Mouse (Mus musculus): ENCODE data around the gene Rhebl1. TPM values are rescaled to one million over a fixed set of nuclear protein-coding genes. Genes with fewer than 3 reads are reported as not detected.

The Rhebl1 gene
- total and polyA plus RNA-seq, 3 experiments: 10.1 to 16.6 TPM; not detected in 1

DNA sequence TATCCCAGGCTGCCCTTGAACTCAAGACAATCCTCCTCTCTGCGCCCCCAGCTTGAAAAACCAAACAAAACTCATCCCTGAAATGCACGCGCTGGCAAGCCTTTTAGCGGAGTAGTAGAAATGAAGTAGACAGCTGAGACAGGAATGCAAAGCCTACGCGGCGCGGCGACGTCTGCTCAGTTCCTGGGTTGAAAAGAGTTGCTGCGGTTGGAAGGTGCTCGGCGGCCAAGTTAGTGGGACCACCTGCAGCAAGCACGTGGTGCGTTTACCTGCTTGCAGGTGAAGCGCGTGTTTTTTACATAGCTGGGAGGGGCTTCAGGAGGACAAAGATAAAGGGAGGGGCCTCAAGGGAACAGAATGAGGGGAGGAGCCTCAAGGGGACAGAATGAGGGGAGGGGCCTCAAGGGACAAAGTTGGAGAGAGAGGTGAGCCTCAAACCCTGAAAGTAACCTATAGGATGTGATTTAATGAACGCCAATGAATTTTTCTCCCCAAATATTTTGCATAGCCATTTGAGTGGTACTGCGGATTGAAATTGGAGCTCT, 3.1 kb downstream of the Rhebl1 start:
- H3K4me3 ChIP-seq (ENCODE audit: control insufficient read depth in 1 of 2, insufficient read depth in 1 of 2, low read depth in 2 of 2, low read length in 2 of 2): no peak overlapping the region
- H3K4me1 ChIP-seq (ENCODE audit: control insufficient read depth in 1 of 2, insufficient read depth in 2 of 2, low read length in 2 of 2): peaks cover 0 to 7% of the 10 kb centered on the region in 2 experiments; a peak in 2 of 4 replicates
- H3K27me3 ChIP-seq (ENCODE audit: control insufficient read depth in 1 of 2, insufficient read depth in 2 of 2, low read length in 2 of 2): peaks cover 0 to 3% of the 10 kb centered on the region in 2 experiments; a peak in 1 of 4 replicates

GRCm38 (mm10) chr15:98887526-98887925, 6.8 kb downstream of the Rhebl1 start:
- no peak for DNase-seq (ENCODE audit: low read depth, low spot score)
- H3K27ac ChIP-seq (ENCODE audit: control insufficient read depth, low read depth, low read length): no peak overlapping the region
- no peak for TF ChIP-seq HCFC1 (IDR thresholded peaks at IDR 0.05; ENCODE audit: low read depth, low read length)
- TF ChIP-seq MAZ (IDR thresholded peaks at IDR 0.05; ENCODE audit: low read depth, low read length): no peak
- TF ChIP-seq NRF1 (IDR thresholded peaks at IDR 0.05; ENCODE audit: insufficient read depth, low read depth, low read length, poor library complexity, severe bottlenecking): no peak
- TF ChIP-seq USF1 (IDR thresholded peaks at IDR 0.05; ENCODE audit: low read depth, low read length): no peak
- no peak for TF ChIP-seq ZKSCAN1 (IDR thresholded peaks at IDR 0.05; ENCODE audit: low read depth, low read length)
- no peak for TF ChIP-seq MYC (IDR thresholded peaks at IDR 0.05; ENCODE audit: low read depth, low read length)
- no peak for TF ChIP-seq TBP (IDR thresholded peaks at IDR 0.05; ENCODE audit: low read depth, low read length)
- TF ChIP-seq GABPA (IDR thresholded peaks at IDR 0.05; ENCODE audit: low read depth, low read length): no peak
- TF ChIP-seq JUND (IDR thresholded peaks at IDR 0.05; ENCODE audit: low read depth, low read length): no peak
- TF ChIP-seq ZC3H11A (IDR thresholded peaks at IDR 0.05; ENCODE audit: low read depth, low read length): no peak
- TF ChIP-seq ZNF384 (IDR thresholded peaks at IDR 0.05; ENCODE audit: low read depth, low read length): no peak
- no peak for TF ChIP-seq MAX (IDR thresholded peaks at IDR 0.05; ENCODE audit: low read length)
- no peak for TF ChIP-seq E2F4 (IDR thresholded peaks at IDR 0.05; ENCODE audit: borderline replicate concordance, low read depth, low read length)
- TF ChIP-seq CTCF (IDR thresholded peaks at IDR 0.05 in 2 of 3, conservative IDR thresholded peaks at IDR 0.05 in 1 of 3; ENCODE audit: control insufficient read depth in 1 of 3, insufficient read depth in 1 of 3, low read depth in 2 of 3, low read length in 3 of 3, poor library complexity in 1 of 3, severe bottlenecking in 1 of 3): no peak
- TF ChIP-seq CHD1 (IDR thresholded peaks at IDR 0.05; ENCODE audit: low read depth, low read length): no peak
- no peak for TF ChIP-seq MYB (IDR thresholded peaks at IDR 0.05; ENCODE audit: low read depth, low read length)
- no peak for TF ChIP-seq POLR2AphosphoS2 (IDR thresholded peaks at IDR 0.05; ENCODE audit: low read length)
- TF ChIP-seq MEF2A (IDR thresholded peaks at IDR 0.05; ENCODE audit: extremely low read depth, insufficient replicate concordance, low read depth, low read length, poor library complexity, severe bottlenecking): no peak
- no peak for TF ChIP-seq UBTF (IDR thresholded peaks at IDR 0.05; ENCODE audit: borderline replicate concordance, insufficient read depth, low read depth, low read length)
- no peak for TF ChIP-seq ZMIZ1 (IDR thresholded peaks at IDR 0.05; ENCODE audit: low read depth, low read length)
- no peaks in the 10 kb centered on the region for H3K9me3 ChIP-seq (replicated peaks; ENCODE audit: insufficient read depth, low read length)
- no peak overlapping the region for H3K9ac ChIP-seq (ENCODE audit: control insufficient read depth, low read depth, low read length, poor library complexity, severe bottlenecking)
- peaks cover 0 to 7% of the 10 kb centered on the region in 2 experiments; a peak in 2 of 4 replicates for H3K4me1 ChIP-seq (ENCODE audit: control insufficient read depth in 1 of 2, insufficient read depth in 2 of 2, low read length in 2 of 2)
- H3K36me3 ChIP-seq (ENCODE audit: control insufficient read depth in 1 of 2, insufficient read depth in 2 of 2, low read length in 2 of 2): peaks cover 0 to 4% of the 10 kb centered on the region in 2 experiments; a peak in 2 of 4 replicates
- H3K27me3 ChIP-seq (ENCODE audit: control insufficient read depth in 1 of 2, insufficient read depth in 2 of 2, low read length in 2 of 2): peaks cover 0 to 3% of the 10 kb centered on the region in 2 experiments; a peak in 1 of 4 replicates
- H3K4me3 ChIP-seq (ENCODE audit: control insufficient read depth in 1 of 2, insufficient read depth in 1 of 2, low read depth in 2 of 2, low read length in 2 of 2): no peak overlapping the region
- no peaks in the 10 kb centered on the region for H3K79me2 ChIP-seq (ENCODE audit: control insufficient read depth, insufficient read depth, low read length, poor library complexity)

More for the DNA sequence above, 3.1 kb downstream of the Rhebl1 start:
- H3K9ac ChIP-seq (ENCODE audit: control insufficient read depth, low read depth, low read length, poor library complexity, severe bottlenecking): no peak overlapping the region
- no peak for DNase-seq (ENCODE audit: low read depth, low spot score)
- no peaks in the 10 kb centered on the region for H3K9me3 ChIP-seq (replicated peaks; ENCODE audit: insufficient read depth, low read length)
- TF ChIP-seq POLR2AphosphoS5 (IDR thresholded peaks at IDR 0.05; ENCODE audit: borderline replicate concordance, low read depth, low read length) (no peak), NELFE (IDR thresholded peaks at IDR 0.05; ENCODE audit: low read depth, low read length) (no peak), ZMIZ1 (IDR thresholded peaks at IDR 0.05; ENCODE audit: low read depth, low read length) (no peak), MAX (IDR thresholded peaks at IDR 0.05; ENCODE audit: low read length) (no peak), ETS1 (IDR thresholded peaks at IDR 0.05; ENCODE audit: low read depth, low read length) (no peak), GABPA (IDR thresholded peaks at IDR 0.05; ENCODE audit: low read depth, low read length) (no peak), RCOR1 (IDR thresholded peaks at IDR 0.05; ENCODE audit: low read depth, low read length) (no peak), JUND (IDR thresholded peaks at IDR 0.05; ENCODE audit: low read depth, low read length) (no peak), BHLHE40 (IDR thresholded peaks at IDR 0.05; ENCODE audit: borderline replicate concordance, low read depth, low read length) (no peak), MEF2A (IDR thresholded peaks at IDR 0.05; ENCODE audit: extremely low read depth, insufficient replicate concordance, low read depth, low read length, poor library complexity, severe bottlenecking) (no peak), USF2 (IDR thresholded peaks at IDR 0.05; ENCODE audit: borderline replicate concordance in 1 of 2, insufficient read depth in 1 of 2, low read depth in 1 of 2, low read length in 2 of 2) (no peak)
- no peak overlapping the region for H3K27ac ChIP-seq (ENCODE audit: control insufficient read depth, low read depth, low read length)
- no peaks in the 10 kb centered on the region for H3K79me2 ChIP-seq (ENCODE audit: control insufficient read depth, insufficient read depth, low read length, poor library complexity)
- H3K36me3 ChIP-seq (ENCODE audit: control insufficient read depth in 1 of 2, insufficient read depth in 2 of 2, low read length in 2 of 2): peaks cover 0 to 4% of the 10 kb centered on the region in 2 experiments; a peak in 2 of 4 replicates
